14 mouse cellular contexts compared by ENCODE assay signal in the genomic region with DNA sequence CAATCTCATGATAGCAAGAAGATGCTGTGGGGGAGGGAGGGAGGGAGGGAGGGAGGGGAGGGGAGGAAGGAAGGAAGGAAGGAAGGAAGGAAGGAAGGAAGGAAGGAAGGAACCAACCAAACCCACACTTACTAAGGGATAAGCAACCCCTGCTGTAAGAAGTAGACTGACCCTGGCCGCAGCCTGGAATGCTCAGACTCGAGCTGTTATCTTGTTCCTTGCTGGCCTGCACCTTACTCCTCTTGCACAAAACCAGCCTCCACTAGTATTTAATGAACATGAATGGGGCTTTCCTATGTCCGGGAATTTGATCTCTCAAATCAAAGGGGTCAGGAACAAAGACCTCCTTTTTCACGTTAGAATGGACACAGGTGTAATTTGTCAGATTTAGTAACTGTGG.
DNase-seq lines count a peak whose midpoint lies in the region; ATAC-seq and TF ChIP-seq lines count a peak whose summit lies in the region.
"Had no signal": no experiment of that assay in that cellular context is flagged by ENCODE, and none has a peak within 500 bp of the region (broad histone marks: within the 10 kb centered on the region; RNA-seq: fewer than 3 reads in every experiment).

No protein-coding gene starts in this region.

- no peak for TF ChIP-seq CTCF in kidney, postnatal 0 days (IDR thresholded peaks at IDR 0.05; ENCODE audit: low read depth)
- no peak for TF ChIP-seq CTCF in forebrain, postnatal 0 days (IDR thresholded peaks at IDR 0.05; ENCODE audit: low read depth)

- 34% methylated on average over 4 of the region's 4 CpGs for WGBS in heart, embryonic 11.5 days (ENCODE audit: insufficient replicate concordance)
- WGBS in kidney, postnatal 0 days = 23% methylated on average over 4 of the region's 4 CpGs
- 26% methylated on average over 4 of the region's 4 CpGs for WGBS in embryonic facial prominence, embryonic 12.5 days
- 38% methylated on average over 4 of the region's 4 CpGs for WGBS in forebrain, postnatal 0 days

- no peak overlapping the region for H3K4me3 ChIP-seq in heart, embryonic 11.5 days (ENCODE audit: low read depth, low read length)
- H3K4me3 ChIP-seq in kidney, postnatal 0 days (replicated peaks; ENCODE audit: low read depth, low read length) = no peak overlapping the region
- H3K4me3 ChIP-seq in embryonic facial prominence, embryonic 12.5 days = no peak overlapping the region
- no peak overlapping the region for H3K4me3 ChIP-seq in forebrain, postnatal 0 days (ENCODE audit: low read depth, low read length)
- H3K4me3 ChIP-seq: neural tube, embryonic 12.5 days had no signal

- H3K27me3 ChIP-seq in heart, embryonic 11.5 days (ENCODE audit: control insufficient read depth, insufficient read depth, low read length) = no peaks in the 10 kb centered on the region
- H3K27me3 ChIP-seq in kidney, postnatal 0 days (ENCODE audit: insufficient read depth, low read length) = no peaks in the 10 kb centered on the region
- no peaks in the 10 kb centered on the region for H3K27me3 ChIP-seq in embryonic facial prominence, embryonic 12.5 days
- no peaks in the 10 kb centered on the region for H3K27me3 ChIP-seq in forebrain, postnatal 0 days (ENCODE audit: insufficient read depth, low read length)
- H3K27me3 ChIP-seq: neural tube, embryonic 12.5 days had no signal

- no peak for ATAC-seq in heart, embryonic 11.5 days (replicated peaks; ENCODE audit: insufficient number of reproducible peaks, low FRiP score, low TSS enrichment)
- no peak for ATAC-seq in kidney, postnatal 0 days (replicated peaks; ENCODE audit: low FRiP score, low read depth)
- ATAC-seq in embryonic facial prominence, embryonic 12.5 days (ENCODE audit: insufficient number of reproducible peaks, insufficient read depth, low FRiP score, low TSS enrichment) = no peak
- peak; percentile 40; the same call in 1 of the 2 replicates for ATAC-seq in forebrain, postnatal 0 days
- ATAC-seq: inflammation-experienced regulatory T-cells, adult 6 months had no signal

- no peak overlapping the region for H3K9ac ChIP-seq in heart, embryonic 11.5 days (ENCODE audit: low read depth, low read length)
- no peak overlapping the region for H3K9ac ChIP-seq in kidney, postnatal 0 days (ENCODE audit: low read depth, low read length)
- no peak overlapping the region for H3K9ac ChIP-seq in embryonic facial prominence, embryonic 12.5 days
- no peak overlapping the region for H3K9ac ChIP-seq in forebrain, postnatal 0 days
- H3K9ac ChIP-seq: neural tube, embryonic 12.5 days had no signal

- peak overlapping the region; percentile 58 for H3K27ac ChIP-seq in heart, embryonic 11.5 days (ENCODE audit: low read depth, low read length)
- peak overlapping the region; percentile 36; the same call in 1 of the 2 replicates for H3K27ac ChIP-seq in kidney, postnatal 0 days
- peak overlapping the region; percentile 68 for H3K27ac ChIP-seq in embryonic facial prominence, embryonic 12.5 days
- no peak overlapping the region for H3K27ac ChIP-seq in forebrain, postnatal 0 days (ENCODE audit: low read depth, low read length)
- H3K27ac ChIP-seq: macrophage; neural tube, embryonic 12.5 days had no signal

- no peak for DNase-seq in heart, postnatal 25 days (ENCODE audit: low spot score)
- DNase-seq in kidney, postnatal 0 days (ENCODE audit: low spot score) = peak; percentile 21
- DNase-seq in kidney, postnatal 14 days = no peak
- no peak for DNase-seq in forebrain, postnatal 0 days
- no peak for DNase-seq in MN1 (ENCODE audit: low spot score)
- DNase-seq: cerebellum, adult 11-12 months; cerebellum, postnatal 36 days; left cerebral cortex, postnatal 4 days; right cerebral cortex, postnatal 4 days had no signal

- peaks cover 18% of the 10 kb centered on the region; the same call in 1 of the 2 replicates for H3K4me1 ChIP-seq in heart, embryonic 11.5 days (ENCODE audit: control insufficient read depth, insufficient read depth, low read length)
- peaks cover 25% of the 10 kb centered on the region for H3K4me1 ChIP-seq in kidney, postnatal 0 days (replicated peaks; ENCODE audit: insufficient read depth, low read length)
- peaks cover 31% of the 10 kb centered on the region for H3K4me1 ChIP-seq in embryonic facial prominence, embryonic 12.5 days
- H3K4me1 ChIP-seq in forebrain, postnatal 0 days (ENCODE audit: insufficient read depth) = peaks cover 8% of the 10 kb centered on the region

- H3K36me3 ChIP-seq in heart, embryonic 11.5 days (ENCODE audit: control insufficient read depth, insufficient read depth, low read length) = no peaks in the 10 kb centered on the region
- H3K36me3 ChIP-seq in kidney, postnatal 0 days (ENCODE audit: insufficient read depth, low read length) = no peaks in the 10 kb centered on the region
- H3K36me3 ChIP-seq in embryonic facial prominence, embryonic 12.5 days = no peaks in the 10 kb centered on the region
- H3K36me3 ChIP-seq in forebrain, postnatal 0 days (ENCODE audit: insufficient read depth) = no peaks in the 10 kb centered on the region

- intact Hi-C loops in heart, postnatal 25 days (cut with DNase I) = no loop called here

- no peaks in the 10 kb centered on the region for H3K9me3 ChIP-seq in heart, embryonic 11.5 days (replicated peaks; ENCODE audit: control insufficient read depth, low read length)
- H3K9me3 ChIP-seq in kidney, postnatal 0 days (replicated peaks; ENCODE audit: low read length) = no peaks in the 10 kb centered on the region
- no peaks in the 10 kb centered on the region for H3K9me3 ChIP-seq in embryonic facial prominence, embryonic 12.5 days
- no peaks in the 10 kb centered on the region for H3K9me3 ChIP-seq in forebrain, postnatal 0 days (ENCODE audit: low read length)
- H3K9me3 ChIP-seq: neural tube, embryonic 12.5 days had no signal

- no peak overlapping the region for H3K4me2 ChIP-seq in heart, embryonic 11.5 days
- H3K4me2 ChIP-seq in kidney, postnatal 0 days (ENCODE audit: low read length) = no peak overlapping the region
- H3K4me2 ChIP-seq in embryonic facial prominence, embryonic 12.5 days (replicated peaks) = no peak overlapping the region
- no peak overlapping the region for H3K4me2 ChIP-seq in forebrain, postnatal 0 days (ENCODE audit: low read depth)
- H3K4me2 ChIP-seq: neural tube, embryonic 12.5 days had no signal
